Mouse (Mus musculus) G1E-ER4 (cell line): ENCODE measurements around the gene Shroom3. TPM values are rescaled to one million over a fixed set of nuclear protein-coding genes. Genes with fewer than 3 reads are reported as not detected.

Source experiments
- GATA1 ChIP-seq: IDR thresholded peaks from one replicate; pipeline ENCODE4 v1.8.0; 2012; ENCODE audit warnings: low read length, inconsistent platforms
- polyA plus RNA-seq: library from polyadenylated mRNA; stranded (reverse); fragments of >175 nt; gene quantifications from 2 replicates; pipeline ENCODE4 v1.2.3, GENCODE M21; 2012

The Shroom3 gene
- polyA plus RNA-seq, 1 experiment, result not detected

DNA sequence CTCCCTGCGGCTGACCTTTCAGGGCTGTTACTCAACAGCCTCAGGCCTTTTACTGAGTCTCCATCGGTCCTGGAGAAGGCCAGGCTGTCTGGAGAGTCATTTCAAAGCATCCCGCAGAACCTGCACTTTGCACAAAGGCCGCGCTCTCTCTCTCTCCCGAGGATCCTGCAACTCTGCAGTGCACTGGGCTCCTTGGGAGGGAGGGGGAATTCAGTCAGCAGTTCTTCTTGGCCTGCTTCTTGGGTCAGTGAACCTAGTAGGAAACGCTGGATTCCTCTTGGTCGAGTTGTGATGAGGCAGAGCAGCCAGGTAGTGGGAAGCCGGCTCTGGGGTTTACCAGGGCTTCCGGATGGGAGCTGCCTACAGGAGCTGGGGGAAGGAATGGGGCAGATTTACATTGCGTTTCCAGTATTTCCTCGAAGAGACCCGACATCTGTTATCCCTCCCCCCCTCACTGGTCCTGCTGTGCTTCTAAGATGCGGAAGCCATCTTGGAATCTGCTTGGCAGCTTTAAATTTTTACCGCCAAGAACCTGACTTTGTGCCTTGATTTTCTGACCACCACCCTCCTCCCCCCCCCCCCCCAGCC lies 305.6 kb downstream of the Shroom3 start:
- no peak for TF ChIP-seq GATA1

- TF ChIP-seq GATA1, result no peak
Measured at GRCm38 (mm10) chr5:92992106-92992505, 308.9 kb downstream of the Shroom3 start.

DNA sequence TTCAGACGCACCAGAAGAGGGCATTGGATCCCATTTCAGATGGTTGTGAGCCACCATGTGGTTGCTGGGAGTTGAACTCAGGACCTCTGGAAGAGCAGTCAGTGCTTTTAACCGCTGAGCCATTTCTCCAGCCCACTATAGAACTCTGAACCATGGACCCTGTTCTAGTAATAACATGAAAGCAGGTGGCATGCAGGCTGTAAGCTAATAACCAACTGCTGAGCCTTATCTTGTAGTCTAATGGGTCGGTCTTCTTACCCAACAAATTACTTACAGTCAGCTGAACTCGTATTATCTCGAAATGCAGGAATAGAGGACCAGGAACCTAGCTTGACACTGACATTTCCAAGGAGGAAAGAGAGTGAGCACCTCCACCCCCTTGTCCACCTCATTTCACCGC lies 311.1 kb downstream of the Shroom3 start:
- TF ChIP-seq GATA1, result no peak

DNA sequence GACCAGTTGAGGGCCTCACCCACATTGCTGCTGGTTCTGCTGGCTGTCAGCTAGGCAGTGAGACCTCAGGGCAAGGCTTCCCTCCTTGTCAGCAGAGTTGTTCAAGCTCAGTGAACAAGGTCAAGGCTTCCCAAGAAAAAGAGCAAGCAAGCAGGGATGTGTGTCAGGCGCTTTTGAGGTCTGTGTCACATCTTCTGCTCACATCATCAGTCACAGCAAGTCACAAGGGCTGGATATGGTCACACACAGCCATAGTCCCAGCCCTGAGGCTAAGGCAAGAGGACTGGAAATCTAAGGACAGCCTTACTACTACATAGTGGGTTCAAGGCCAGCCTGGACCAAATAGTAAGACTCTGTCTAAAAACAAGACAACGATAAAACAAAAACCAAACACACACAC lies 311.6 kb downstream of the Shroom3 start:
- no peak for TF ChIP-seq GATA1

DNA sequence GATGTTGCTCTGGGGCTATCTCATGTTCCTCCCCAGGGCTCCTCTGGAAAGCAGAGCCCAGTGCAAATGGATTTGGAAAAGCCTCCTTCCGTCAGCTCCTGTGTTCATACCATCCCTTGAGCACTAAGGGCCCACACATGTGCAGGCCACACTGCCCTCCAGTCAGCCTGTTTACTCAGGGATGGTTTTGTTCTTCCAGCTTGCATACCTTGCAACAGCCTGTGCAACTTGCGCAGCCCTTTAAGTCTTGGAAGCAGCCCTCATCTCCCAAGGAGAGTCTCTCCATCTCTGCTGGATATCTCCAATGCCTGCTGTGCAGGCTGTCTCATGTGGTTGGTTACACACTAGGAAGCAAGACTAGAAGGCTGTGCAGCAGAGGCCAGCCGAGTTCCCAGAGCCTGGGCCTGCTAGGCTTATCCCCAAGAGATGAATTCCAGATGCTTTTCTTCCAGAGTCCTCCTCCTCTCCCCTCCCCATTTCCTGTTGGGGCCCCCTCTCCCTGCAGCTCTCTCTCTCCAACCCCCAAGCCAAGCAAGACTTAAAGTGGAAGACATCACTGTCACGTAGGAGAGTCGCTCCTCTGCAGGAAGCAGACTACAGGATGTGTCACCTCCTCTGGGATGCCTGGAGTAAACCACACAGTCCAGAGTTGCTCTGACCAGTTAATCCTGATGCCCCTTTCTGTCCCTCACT lies 314.3 kb downstream of the Shroom3 start:
- TF ChIP-seq GATA1, result no peak

DNA sequence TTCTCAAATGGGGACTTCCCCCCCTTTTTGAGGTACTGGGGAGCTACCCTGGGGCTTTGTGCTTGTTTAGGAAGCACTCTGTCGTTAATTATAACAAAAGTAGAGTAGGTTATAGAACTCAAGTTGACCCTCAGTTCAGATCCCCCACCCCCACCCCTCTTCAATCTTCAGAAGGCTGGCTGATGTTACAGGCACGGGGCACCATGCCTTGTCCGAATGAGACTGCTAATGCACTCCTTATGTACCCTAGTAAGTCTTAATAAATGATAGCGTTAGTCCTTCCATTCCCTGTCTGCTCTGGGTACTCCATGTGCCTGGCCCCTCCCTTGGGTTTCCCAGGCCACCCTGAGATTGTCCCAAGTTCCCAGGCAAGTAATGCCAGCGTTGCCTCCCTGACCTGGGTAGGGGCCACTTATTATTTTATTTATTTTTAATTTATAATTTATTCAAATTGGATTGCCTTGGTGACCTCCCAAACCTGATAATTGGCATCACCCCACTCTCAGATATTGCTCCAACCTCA lies 315.3 kb downstream of the Shroom3 start:
- TF ChIP-seq GATA1, result no peak

DNA sequence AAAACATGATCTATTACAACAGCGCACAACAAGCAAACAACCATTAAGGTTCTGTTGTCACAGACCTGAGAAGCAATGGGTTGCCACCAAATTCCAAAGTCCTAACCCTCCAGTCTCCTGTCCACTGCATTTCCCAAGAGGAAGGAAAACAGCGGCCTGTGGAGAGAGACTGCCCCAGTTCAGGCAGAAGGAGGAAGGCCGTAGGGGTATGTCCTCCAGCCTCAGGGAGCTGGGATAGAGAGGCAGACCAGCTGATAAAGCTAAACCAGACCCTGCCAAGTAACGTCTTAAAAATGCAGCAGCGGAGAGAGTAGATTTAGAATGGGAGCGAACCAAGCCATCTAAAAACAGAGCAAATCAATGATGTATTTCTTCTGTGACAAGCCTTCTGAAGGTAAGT lies 316.8 kb downstream of the Shroom3 start:
- TF ChIP-seq GATA1, result no peak

GRCm38 (mm10) chr5:93000774-93001757 lies 317.8 kb downstream of the Shroom3 start:
- TF ChIP-seq GATA1, result no peak

GRCm38 (mm10) chr5:93002615-93003014 lies 319.4 kb downstream of the Shroom3 start:
- no peak for TF ChIP-seq GATA1

DNA sequence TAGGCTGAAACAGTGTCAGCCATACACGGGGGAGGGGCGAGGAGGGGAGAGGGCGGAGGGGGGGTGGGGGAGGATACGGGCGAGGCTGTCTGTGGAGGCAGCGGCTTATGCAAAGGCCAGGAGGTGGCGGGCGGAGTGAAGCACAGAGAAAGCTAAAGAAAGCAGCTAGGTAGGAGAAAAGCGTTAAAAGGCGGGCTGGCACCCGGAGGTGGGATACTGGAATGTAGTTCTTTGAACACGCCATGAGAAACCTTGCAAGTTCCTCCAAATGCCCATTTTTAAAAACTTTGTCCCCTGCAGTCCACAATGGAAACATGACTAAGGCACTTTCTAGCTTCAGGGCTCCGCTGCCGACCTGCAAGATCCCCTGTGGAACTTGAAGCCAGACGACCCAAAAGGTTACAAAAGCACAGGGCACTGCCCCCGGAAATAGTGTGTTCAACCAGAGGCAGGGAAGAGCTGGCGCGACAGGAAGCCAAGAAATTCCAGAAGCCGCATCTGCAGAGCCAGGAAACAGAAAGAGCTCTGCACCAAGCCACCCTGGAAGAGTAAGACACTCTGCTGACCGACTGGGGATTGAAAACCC lies 322.1 kb downstream of the Shroom3 start:
- TF ChIP-seq GATA1, result no peak

DNA sequence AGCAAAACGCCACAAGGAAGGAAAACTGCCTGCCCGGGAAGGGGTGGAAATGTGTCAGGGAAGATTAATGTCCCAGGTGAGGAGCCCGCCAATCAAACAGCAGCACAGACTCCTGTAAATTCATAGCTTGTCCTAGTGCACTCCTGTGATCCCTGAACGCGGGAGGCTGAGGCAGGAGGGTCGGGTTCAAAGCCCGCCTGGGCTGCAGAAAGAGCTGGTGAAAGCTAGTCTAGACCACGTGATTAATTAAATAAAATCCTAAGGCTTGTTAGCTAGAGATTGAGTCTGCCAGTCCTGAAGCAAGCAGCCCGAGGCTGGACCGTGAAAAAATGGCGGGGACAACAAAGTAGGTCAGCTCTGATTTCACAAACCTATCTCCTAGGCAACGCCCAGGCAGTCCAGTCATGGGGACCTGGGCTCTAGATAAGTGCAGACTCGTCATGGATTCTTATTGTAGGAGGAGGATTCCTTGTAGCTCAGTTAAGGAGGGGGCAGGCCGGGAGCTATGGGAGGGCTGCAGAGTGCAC lies 322.6 kb downstream of the Shroom3 start:
- no peak for TF ChIP-seq GATA1

GRCm38 (mm10) chr5:93008256-93008655 lies 325.0 kb downstream of the Shroom3 start:
- no peak for TF ChIP-seq GATA1

Other genes starting within 250 kb of the Shroom3 start
- gene Nup54, start 248.2 kb upstream of the Shroom3 start, polyA plus RNA-seq, result 20.2 and 39.4 TPM in 2 replicates
- 9.4 and 11.2 TPM in 2 replicates for gene Scarb2, start 176.6 kb upstream of the Shroom3 start, polyA plus RNA-seq
- not detected in 2 replicates for gene Fam47e, start 128.4 kb upstream of the Shroom3 start, polyA plus RNA-seq
- not detected in 2 replicates for gene Stbd1, start 80.4 kb upstream of the Shroom3 start, polyA plus RNA-seq
- gene Ccdc158, start 8.2 kb upstream of the Shroom3 start, polyA plus RNA-seq, result not detected in 2 replicates